Mouse (Mus musculus): Measurements from ENCODE around the gene Hnf4a. TPM values are rescaled to one million over a fixed set of nuclear protein-coding genes. Genes with fewer than 3 reads are reported as not detected.
"Not testable (repeated sequence)": the region's sequence is repeated elsewhere in the genome, so short reads cannot be mapped to it uniquely, and the experiment has no call there.

Hnf4a gene
- polyA plus RNA-seq, 1 experiment, result 2.2 TPM

GRCm38 (mm10) chr2:163621401-163621800 is 114.8 kb downstream of the Hnf4a start:
- DNase-seq (ENCODE audit: low read depth), result not testable (repeated sequence)

Other genes starting within 250 kb of the Hnf4a start
- gene Jph2, start 108.8 kb upstream of the Hnf4a start, polyA plus RNA-seq (2012; rRNA removed), result 15.5 and 16.3 TPM in 2 replicates
- 25.0 and 25.5 TPM in 2 replicates for gene Oser1, start 82.1 kb upstream of the Hnf4a start, polyA plus RNA-seq (2012; rRNA removed)
- 0.55 and 1.3 TPM in 2 replicates for gene Gdap1l1, start 68.3 kb upstream of the Hnf4a start, polyA plus RNA-seq (2012; rRNA removed)
- gene Fitm2, start 34.2 kb upstream of the Hnf4a start, polyA plus RNA-seq (2012; rRNA removed), result 41.0 and 44.1 TPM in 2 replicates
- not detected in 2 replicates for gene R3hdml, start 14.5 kb upstream of the Hnf4a start, polyA plus RNA-seq (2012; rRNA removed)
- 15.4 and 16.5 TPM in 2 replicates for gene Ttpal, start 95.5 kb downstream of the Hnf4a start, polyA plus RNA-seq (2012; rRNA removed)
- 605 and 667 TPM in 2 replicates for gene Serinc3, start 138.3 kb downstream of the Hnf4a start, polyA plus RNA-seq (2012; rRNA removed)
- gene Pkig, start 151.6 kb downstream of the Hnf4a start, polyA plus RNA-seq (2012; rRNA removed), result 79.3 and 88.5 TPM in 2 replicates
- gene Ada, start 243.4 kb downstream of the Hnf4a start, polyA plus RNA-seq (2012; rRNA removed), result 3.4 and 3.8 TPM in 2 replicates

Data from gonadal fat pad, adult 2 months (tissue).